Mouse (Mus musculus) erythroblast, embryonic 14.5 days (primary cell): ENCODE measurements around the gene Tmem45b. TPM values are rescaled to one million over a fixed set of nuclear protein-coding genes. Genes with fewer than 3 reads are reported as not detected.
"Not testable (repeated sequence)": the region's sequence is repeated elsewhere in the genome, so short reads cannot be mapped to it uniquely, and the experiment has no call there.

ENCODE experiments used
- H3K27me3 ChIP-seq: 2 replicates; pipeline ENCODE4 v1.6.1; 2012; ENCODE audit warnings: inconsistent platforms; ENCODE audit not compliant: control insufficient read depth
- H3K36me3 ChIP-seq: 2 replicates; pipeline ENCODE4 v1.6.1; 2012; ENCODE audit warnings: mild to moderate bottlenecking, inconsistent platforms; ENCODE audit not compliant: control insufficient read depth
- H3K4me1 ChIP-seq: 2 replicates; pipeline ENCODE4 v1.6.1; 2012; ENCODE audit warnings: inconsistent platforms; ENCODE audit not compliant: control insufficient read depth
- H3K4me3 ChIP-seq: replicated peaks from 2 replicates; pipeline ENCODE3; 2012; ENCODE audit warnings: moderate library complexity, mild to moderate bottlenecking, inconsistent platforms
- H3K9me3 ChIP-seq: 2 replicates; pipeline ENCODE4 v1.6.1; 2012; ENCODE audit warnings: low read length, inconsistent platforms, mixed read lengths; ENCODE audit not compliant: control insufficient read depth
- GATA1 ChIP-seq: IDR thresholded peaks from 2 replicates; pipeline ENCODE4 v1.6.1; 2012; ENCODE audit warnings: low read length, inconsistent platforms, mixed read lengths
- TAL1 ChIP-seq: IDR thresholded peaks from 3 replicates; pipeline ENCODE4 v1.6.1; 2012; ENCODE audit warnings: low read length, inconsistent platforms, mixed read lengths
- polyA plus RNA-seq: library from polyadenylated mRNA; stranded (reverse); fragments of >175 nt; gene quantifications from 2 replicates; pipeline ENCODE4 v1.2.3, GENCODE M21; 2012

Gene Tmem45b
- not detected in 2 replicates for polyA plus RNA-seq

- no peaks in the 10 kb centered on the region for H3K4me1 ChIP-seq
- TF ChIP-seq GATA1 = no peak
- TF ChIP-seq TAL1 = no peak
- H3K27me3 ChIP-seq = peaks cover 30% of the 10 kb centered on the region
- H3K4me3 ChIP-seq = no peak within 1 kb of the TSS
- no peaks in the 10 kb centered on the region for H3K36me3 ChIP-seq
- no peaks in the 10 kb centered on the region for H3K9me3 ChIP-seq
Observed at GRCm38 (mm10) chr9:31463692-31464474, at the start of gene Tmem45b. Gene Tmem45b, minus strand, starts transcription at chr9:31464462.

GRCm38 (mm10) chr9:31508189-31508588 lies 43.9 kb upstream of the Tmem45b start:
- no peaks in the 10 kb centered on the region for H3K4me1 ChIP-seq
- TF ChIP-seq GATA1 (no peak), TAL1 (no peak)
- no peaks in the 10 kb centered on the region for H3K27me3 ChIP-seq
- H3K4me3 ChIP-seq = no peak overlapping the region
- no peaks in the 10 kb centered on the region for H3K9me3 ChIP-seq
- H3K36me3 ChIP-seq = no peaks in the 10 kb centered on the region

- H3K9me3 ChIP-seq, H3K27me3 ChIP-seq, H3K4me1 ChIP-seq, H3K36me3 ChIP-seq, H3K4me3 ChIP-seq: not testable (repeated sequence)
Observed at GRCm38 (mm10) chr9:31501221-31501620, 37.0 kb upstream of the Tmem45b start.

- Histone ChIP-seq H3K4me1 (no peaks in the 10 kb centered on the region), H3K4me3 (no peak overlapping the region), H3K27me3 (peaks cover 30% of the 10 kb centered on the region), H3K9me3 (no peaks in the 10 kb centered on the region), H3K36me3 (no peaks in the 10 kb centered on the region)
- no peak for TF ChIP-seq TAL1
- TF ChIP-seq GATA1 = no peak
Observed at GRCm38 (mm10) chr9:31463190-31463589, 1.1 kb downstream of the Tmem45b start.

- Histone ChIP-seq H3K4me1 (no peaks in the 10 kb centered on the region), H3K27me3 (no peaks in the 10 kb centered on the region), H3K9me3 (no peaks in the 10 kb centered on the region), H3K4me3 (no peak overlapping the region), H3K36me3 (no peaks in the 10 kb centered on the region)
- no peak for TF ChIP-seq TAL1
- TF ChIP-seq GATA1 = no peak
Observed at GRCm38 (mm10) chr9:31454356-31454755, 9.9 kb downstream of the Tmem45b start.

- no peak overlapping the region for H3K4me3 ChIP-seq
- H3K4me1 ChIP-seq = no peaks in the 10 kb centered on the region
- no peaks in the 10 kb centered on the region for H3K27me3 ChIP-seq
- H3K36me3 ChIP-seq = no peaks in the 10 kb centered on the region
- TF ChIP-seq TAL1 (no peak), GATA1 (no peak)
- no peaks in the 10 kb centered on the region for H3K9me3 ChIP-seq
Observed at GRCm38 (mm10) chr9:31452166-31452565, 12.1 kb downstream of the Tmem45b start.

GRCm38 (mm10) chr9:31449145-31449772 lies 15.0 kb downstream of the Tmem45b start:
- Histone ChIP-seq H3K4me1 (no peaks in the 10 kb centered on the region), H3K36me3 (no peaks in the 10 kb centered on the region), H3K9me3 (no peaks in the 10 kb centered on the region), H3K27me3 (no peaks in the 10 kb centered on the region), H3K4me3 (no peak overlapping the region)
- TF ChIP-seq TAL1 = no peak
- TF ChIP-seq GATA1 = no peak

GRCm38 (mm10) chr9:31444236-31444635 lies 20.0 kb downstream of the Tmem45b start:
- Histone ChIP-seq H3K27me3 (no peaks in the 10 kb centered on the region), H3K4me3 (no peak overlapping the region), H3K4me1 (no peaks in the 10 kb centered on the region), H3K36me3 (no peaks in the 10 kb centered on the region), H3K9me3 (no peaks in the 10 kb centered on the region)
- TF ChIP-seq TAL1 (no peak), GATA1 (no peak)

- no peaks in the 10 kb centered on the region for H3K27me3 ChIP-seq
- H3K4me3 ChIP-seq = no peak overlapping the region
- TF ChIP-seq GATA1 = no peak
- TF ChIP-seq TAL1 = no peak
- H3K9me3 ChIP-seq = no peaks in the 10 kb centered on the region
- no peaks in the 10 kb centered on the region for H3K4me1 ChIP-seq
- H3K36me3 ChIP-seq = no peaks in the 10 kb centered on the region
Observed at GRCm38 (mm10) chr9:31441487-31441886, 22.8 kb downstream of the Tmem45b start.

- no peak for TF ChIP-seq GATA1
- H3K4me3 ChIP-seq = no peak overlapping the region
- no peaks in the 10 kb centered on the region for H3K27me3 ChIP-seq
- H3K4me1 ChIP-seq = no peaks in the 10 kb centered on the region
- H3K36me3 ChIP-seq = no peaks in the 10 kb centered on the region
- H3K9me3 ChIP-seq = no peaks in the 10 kb centered on the region
Observed at GRCm38 (mm10) chr9:31440366-31440765, 23.9 kb downstream of the Tmem45b start.
